Mouse (Mus musculus) C3H10T1/2 (cell line): ENCODE data around the gene Rnase11. TPM values are rescaled to one million over a fixed set of nuclear protein-coding genes. Genes with fewer than 3 reads are reported as not detected.

ENCODE experiments used
- polyA plus RNA-seq, 2 experiments: library from polyadenylated mRNA; unstranded; fragments of >200 nt; fragmentation: generic; extraction: Trizol; gene quantifications; one replicate each; pipeline ENCODE4 v1.2.1; 2012; ENCODE audit warnings: missing spikeins in 2 of 2

Rnase11 gene
- polyA plus RNA-seq, result not detected

DNA sequence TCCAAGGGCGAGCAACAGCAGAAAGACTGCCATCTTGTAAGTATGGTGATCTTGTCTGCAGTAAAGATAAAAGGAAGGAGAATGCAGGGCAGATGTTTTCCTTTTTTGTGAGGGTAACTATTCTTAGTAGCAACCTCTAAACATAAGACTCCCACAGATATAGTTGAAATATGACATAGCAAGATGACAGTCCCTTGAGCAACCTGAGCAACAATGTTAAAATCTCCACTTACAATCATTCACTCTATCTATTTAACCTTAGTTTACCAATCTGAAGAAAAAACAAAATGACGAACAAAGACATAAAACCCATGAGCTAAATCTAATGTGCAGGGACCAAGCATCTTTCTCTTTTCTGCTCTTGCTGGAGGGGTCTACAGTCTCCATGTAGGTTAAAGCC is at the start of gene Rnase11:
TSS of gene Rnase11 (minus strand) at position 101 of the 400 bp plus-strand sequence.

DNA sequence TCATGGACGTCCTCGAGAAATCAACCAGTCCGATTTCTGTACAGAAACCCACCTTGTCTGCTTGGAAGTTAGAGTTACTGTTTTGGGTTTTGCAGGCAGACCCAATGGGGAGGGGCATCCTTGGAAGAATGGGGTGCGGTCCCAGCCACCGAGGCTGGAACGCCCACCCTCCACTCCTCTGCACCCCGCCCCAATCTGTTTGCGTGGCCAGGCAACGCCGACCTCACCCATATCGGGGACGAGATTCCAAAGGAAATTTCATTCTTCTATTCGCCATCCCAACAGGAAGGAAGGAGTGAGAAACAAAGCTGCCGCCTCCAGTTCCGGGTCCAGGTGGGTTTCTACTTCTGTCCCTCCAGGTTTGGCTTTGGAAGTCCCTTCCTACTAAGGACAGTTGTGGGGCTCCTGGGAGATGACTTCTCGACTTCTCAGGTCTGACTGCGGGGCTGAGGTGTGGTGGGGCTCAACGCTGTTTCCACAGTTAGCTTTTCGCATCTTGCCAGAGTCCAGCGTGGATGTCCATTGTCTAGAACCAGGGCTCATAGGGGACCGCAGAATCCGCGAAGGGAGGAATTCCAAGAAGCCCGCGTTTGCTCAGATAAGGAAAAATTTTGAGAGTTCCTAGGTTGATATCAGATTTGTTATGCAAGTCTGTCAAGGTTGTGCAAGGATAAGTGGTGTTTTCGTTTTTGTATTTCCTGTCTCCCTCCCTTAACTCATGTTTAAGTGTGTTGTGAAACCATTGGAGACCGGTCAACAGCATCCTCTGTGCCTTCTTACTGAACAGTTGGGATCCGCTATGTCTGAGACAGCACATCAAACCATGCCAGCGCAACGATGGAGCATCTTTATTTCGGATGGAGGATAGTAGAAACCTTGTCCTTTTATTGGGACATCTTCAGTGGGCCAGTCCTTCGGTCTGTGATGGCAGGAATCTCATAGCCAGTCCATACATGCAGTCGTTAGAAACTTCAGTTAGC is 41.2 kb upstream of the Rnase11 start, which contains the start of the genes Rnase4 and Ang:
TSS of gene Rnase4 (plus strand) at position 157 of the 980 bp plus-strand sequence.
TSS of gene Ang (plus strand) at position 230 of the 980 bp plus-strand sequence.

DNA sequence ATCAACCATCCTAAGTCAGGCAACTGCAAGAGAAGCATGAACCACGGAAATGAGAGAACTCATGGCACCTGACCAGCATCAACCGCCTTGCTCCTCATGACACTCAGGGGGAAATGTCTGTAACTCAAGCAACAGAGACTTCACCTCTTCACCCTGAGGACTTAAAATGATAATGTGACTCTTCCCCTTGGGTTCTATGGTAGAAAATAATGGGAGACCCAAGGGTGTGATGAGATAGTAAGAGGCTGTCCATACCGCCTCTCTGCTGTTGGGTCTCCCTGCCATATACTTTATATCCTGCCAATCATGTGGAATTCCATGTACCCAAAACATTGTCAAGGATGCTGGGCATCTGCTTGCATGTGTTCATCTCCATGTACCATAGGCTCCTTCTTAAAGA is 24.4 kb upstream of the Rnase11 start, which contains the start of gene Olfr750:
TSS of gene Olfr750 (minus strand) at position 101 of the 400 bp plus-strand sequence.

DNA sequence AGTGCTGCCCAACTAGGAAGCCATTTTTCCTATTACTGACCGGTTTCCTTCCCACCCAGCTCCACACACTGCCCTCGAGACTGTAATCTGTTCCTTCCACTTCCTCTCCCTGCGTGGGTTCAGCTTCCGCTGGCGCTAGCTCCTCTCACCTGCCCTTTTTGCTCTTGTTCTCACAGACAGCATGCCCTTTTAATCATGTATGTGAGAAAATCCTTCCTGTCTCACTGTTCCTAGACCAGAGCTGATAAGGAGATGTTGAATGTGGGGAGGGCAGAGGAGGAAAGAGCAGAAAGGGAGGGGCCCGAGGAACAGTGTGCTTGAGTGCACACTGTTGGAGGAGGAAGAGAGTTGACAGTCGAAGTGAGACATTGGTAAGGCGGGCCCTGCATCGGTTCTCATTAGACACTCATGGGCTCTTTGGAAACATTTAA is 7.5 kb upstream of the Rnase11 start, which contains the start of gene Rnase12:
TSS of gene Rnase12 (minus strand) at position 261 of the 431 bp plus-strand sequence.

DNA sequence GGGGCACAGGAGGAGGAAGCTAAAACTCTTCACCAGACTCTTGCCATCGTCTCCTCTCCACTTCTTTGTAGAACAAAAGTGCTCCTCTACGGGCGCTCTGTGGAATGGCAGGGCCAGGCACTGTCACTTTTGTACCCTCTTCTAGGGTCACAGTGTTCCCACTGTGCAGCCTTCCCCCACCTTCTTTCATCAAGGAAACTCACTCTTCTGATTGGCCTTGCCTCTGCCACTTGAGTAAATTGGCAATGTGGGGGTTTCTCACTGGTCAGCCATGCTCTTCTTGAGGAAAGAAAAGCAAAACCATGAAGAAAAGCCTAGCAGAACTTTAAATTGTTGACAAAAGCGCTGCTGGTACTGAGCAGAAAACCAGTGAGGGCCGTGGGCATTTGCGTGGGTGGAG is 8.2 kb downstream of the Rnase11 start, which contains the start of gene Rnase9:
TSS of gene Rnase9 (minus strand) at position 101 of the 400 bp plus-strand sequence.

DNA sequence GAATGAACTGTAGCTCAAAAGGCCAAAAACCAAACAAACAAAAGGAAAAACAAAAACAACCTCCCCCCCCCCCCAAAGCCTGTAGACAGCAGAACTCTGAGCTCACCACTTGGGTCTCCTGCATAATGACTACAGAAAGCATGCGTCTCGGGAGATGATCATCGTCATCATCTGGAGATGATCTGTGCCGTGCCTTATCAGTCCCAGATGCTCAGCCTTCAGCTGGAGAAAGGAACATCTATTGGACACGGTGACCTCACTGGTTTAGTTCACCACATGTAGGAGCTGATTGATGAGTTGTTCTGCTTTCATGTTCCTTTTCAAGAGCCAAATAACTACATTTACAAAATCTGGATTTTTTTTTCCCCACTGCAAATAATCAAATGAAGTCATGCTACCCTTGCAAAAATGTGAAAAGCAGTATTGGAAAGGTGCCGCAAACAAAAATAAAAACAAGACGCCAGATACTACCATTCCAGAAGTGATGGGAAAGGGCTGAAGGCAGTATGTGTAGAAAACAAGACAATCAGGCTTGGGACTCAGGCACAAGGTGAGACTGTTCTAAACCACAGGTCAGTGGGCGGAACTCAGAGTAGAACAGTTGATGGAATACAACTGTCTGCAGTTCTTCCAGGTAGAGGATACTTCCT is 42.7 kb downstream of the Rnase11 start, which contains the start of gene Rnase10:
TSS of gene Rnase10 (plus strand) at position 600 of the 650 bp plus-strand sequence.

Other genes starting within 250 kb of the Rnase11 start
- not detected for gene Ccnb1ip1, start 242.4 kb downstream of the Rnase11 start, polyA plus RNA-seq
- gene Parp2, start 242.3 kb downstream of the Rnase11 start, polyA plus RNA-seq, result 10 to 100 TPM in 1 of 2 experiments, 1 to 10 TPM in 1; 2.8 to 16.9 TPM
- gene Tep1, start 179.6 kb downstream of the Rnase11 start, polyA plus RNA-seq, result 10 to 100 TPM; 12.0 to 25.0 TPM
- under 1 TPM; 0.01 to 0.52 TPM for gene Klhl33, start 152.7 kb downstream of the Rnase11 start, polyA plus RNA-seq
- 10 to 100 TPM; 34.1 to 57.0 TPM for gene Osgep, start 125.3 kb downstream of the Rnase11 start, polyA plus RNA-seq
- gene Apex1, start 125.2 kb downstream of the Rnase11 start, polyA plus RNA-seq, result 100 to 1,000 TPM in 1 of 2 experiments, 10 to 100 TPM in 1; 65.4 to 178 TPM
- gene Pip4p1, start 119.3 kb downstream of the Rnase11 start, polyA plus RNA-seq, result 10 to 100 TPM; 35.4 to 55.3 TPM
- 10 to 100 TPM; 21.1 to 92.2 TPM for gene Pnp, start 119.1 kb downstream of the Rnase11 start, polyA plus RNA-seq
- gene Gm49342, start 105.6 kb downstream of the Rnase11 start, polyA plus RNA-seq, result 10 to 100 TPM in 1 of 2 experiments, 1 to 10 TPM in 1; 9.5 to 31.7 TPM
- gene Pnp2, start 94.2 kb downstream of the Rnase11 start, polyA plus RNA-seq, result under 1 TPM; 0.19 to 0.86 TPM
- gene Rnase10, start 42.4 kb downstream of the Rnase11 start, polyA plus RNA-seq, result 1 to 10 TPM in 1 of 2 experiments, under 1 TPM in 1; 0.11 to 4.8 TPM
- gene Rnase9, start 8.3 kb downstream of the Rnase11 start, polyA plus RNA-seq, result not detected
- not detected for gene Rnase12, start 7.5 kb upstream of the Rnase11 start, polyA plus RNA-seq
- gene Olfr750, start 24.3 kb upstream of the Rnase11 start, polyA plus RNA-seq, result not detected
- gene Rnase4, start 40.9 kb upstream of the Rnase11 start, polyA plus RNA-seq, result 10 to 100 TPM in 1 of 2 experiments, under 1 TPM in 1; 0.44 to 20.1 TPM
- gene Ang, start 41.0 kb upstream of the Rnase11 start, polyA plus RNA-seq, result 1 to 10 TPM in 1 of 2 experiments, under 1 TPM in 1; 0.88 to 1.8 TPM
- not detected for gene Eddm3b, start 64.3 kb upstream of the Rnase11 start, polyA plus RNA-seq
- gene Rnase6, start 73.7 kb upstream of the Rnase11 start, polyA plus RNA-seq, result under 1 TPM in 1 of 2 experiments, not detected in 1; 0.04 TPM
- gene Rnase1, start 96.6 kb upstream of the Rnase11 start, polyA plus RNA-seq, result under 1 TPM in 1 of 2 experiments, not detected in 1; 0.06 TPM
- gene Rnase2b, start 112.1 kb upstream of the Rnase11 start, polyA plus RNA-seq, result not detected
- under 1 TPM; 0.44 to 0.73 TPM for gene Ang2, start 149.0 kb upstream of the Rnase11 start, polyA plus RNA-seq
- gene Ear14, start 153.2 kb upstream of the Rnase11 start, polyA plus RNA-seq, result not detected
- gene Rnase2a, start 205.9 kb upstream of the Rnase11 start, polyA plus RNA-seq, result not detected